Mouse (Mus musculus) left cerebral cortex, postnatal 14 days (tissue): ENCODE results near the gene Tenm4. TPM values are rescaled to one million over a fixed set of nuclear protein-coding genes. Genes with fewer than 3 reads are reported as not detected.

Source experiments
- DNase-seq, 2 experiments: peaks; one replicate each; pipeline ENCODE4 v3.0.0; 2021 to 2022; ENCODE audit warnings: low spot score in 2 of 2, mixed read lengths in 1 of 2
- intact Hi-C: fragments of 180-260 bp; cut with DNase I; formaldehyde crosslinking; loops from one replicate; pipeline ENCODE4 v1.15.1; 2025
- total RNA-seq, 2 experiments: library from RNA; stranded (reverse); gene quantifications; 2 replicates each; pipeline ENCODE4 v1.2.3; 2021

The Tenm4 gene
- total RNA-seq, 2 experiments from 2014 or later, result 117 to 118 TPM

GRCm38 (mm10) chr7:96384726-96385500 lies 213.9 kb downstream of the Tenm4 start:
- DNase-seq, result no peak
- intact Hi-C loops, result loop anchor here (10.0 kb wide), 1 partner anchor 170 kb away; no protein-coding TSS in a partner anchor

GRCm38 (mm10) chr7:96385850-96386249 lies 214.8 kb downstream of the Tenm4 start:
- intact Hi-C loops, result loop anchor here (10.0 kb wide), 1 partner anchor 171 kb away; no protein-coding TSS in a partner anchor
- DNase-seq, result no peak

- intact Hi-C loops, result no loop called here
- DNase-seq, result no peak
These were observed 219.1 kb downstream of the Tenm4 start for GRCm38 (mm10) chr7:96390034-96390670.

GRCm38 (mm10) chr7:96390894-96391293 lies 219.8 kb downstream of the Tenm4 start:
- DNase-seq, result no peak
- intact Hi-C loops, result no loop called here

- no peak for DNase-seq
- intact Hi-C loops, result no loop called here
These were observed 220.9 kb downstream of the Tenm4 start for GRCm38 (mm10) chr7:96391797-96392472.

GRCm38 (mm10) chr7:96392600-96392999 lies 221.6 kb downstream of the Tenm4 start:
- no peak for DNase-seq
- intact Hi-C loops, result no loop called here

GRCm38 (mm10) chr7:96397940-96398339 lies 226.9 kb downstream of the Tenm4 start:
- intact Hi-C loops, result no loop called here
- no peak for DNase-seq

GRCm38 (mm10) chr7:96400411-96400810 lies 229.4 kb downstream of the Tenm4 start:
- intact Hi-C loops, result no loop called here
- DNase-seq, result peak; percentile 31 to 47

GRCm38 (mm10) chr7:96406630-96407214 lies 235.7 kb downstream of the Tenm4 start:
- intact Hi-C loops, result no loop called here

GRCm38 (mm10) chr7:96408161-96408889 lies 237.3 kb downstream of the Tenm4 start:
- intact Hi-C loops, result no loop called here
- DNase-seq, result no peak

More at GRCm38 (mm10) chr7:96406630-96407214, 235.7 kb downstream of the Tenm4 start:
- no peak for DNase-seq

- peak in 1 of 2 experiments; percentile 37 for DNase-seq
- intact Hi-C loops, result no loop called here
These were observed 238.4 kb downstream of the Tenm4 start for GRCm38 (mm10) chr7:96409323-96409880.

- intact Hi-C loops, result no loop called here
- no peak for DNase-seq
These were observed 242.8 kb downstream of the Tenm4 start for GRCm38 (mm10) chr7:96413822-96414221.

GRCm38 (mm10) chr7:96414290-96415055 lies 243.4 kb downstream of the Tenm4 start:
- intact Hi-C loops, result no loop called here
- DNase-seq, result no peak

GRCm38 (mm10) chr7:96417251-96418004 lies 246.4 kb downstream of the Tenm4 start:
- peak; percentile 65 to 79 for DNase-seq

GRCm38 (mm10) chr7:96418146-96418545 lies 247.1 kb downstream of the Tenm4 start:
- intact Hi-C loops, result no loop called here
- DNase-seq, result no peak

More at GRCm38 (mm10) chr7:96417251-96418004, 246.4 kb downstream of the Tenm4 start:
- intact Hi-C loops, result no loop called here

GRCm38 (mm10) chr7:96420045-96420444 lies 249.0 kb downstream of the Tenm4 start:
- intact Hi-C loops, result no loop called here
- DNase-seq, result no peak

GRCm38 (mm10) chr7:96420926-96421605 lies 250.0 kb downstream of the Tenm4 start:
- no peak for DNase-seq

More at GRCm38 (mm10) chr7:96420926-96421605, 250.0 kb downstream of the Tenm4 start:
- intact Hi-C loops, result no loop called here
